Mouse (Mus musculus) heart, postnatal 14 days (tissue): ENCODE measurements around the gene Gm4847. TPM values are rescaled to one million over a fixed set of nuclear protein-coding genes. Genes with fewer than 3 reads are reported as not detected.

ENCODE experiments used
- DNase-seq, 2 experiments: peaks; one replicate each; pipeline ENCODE4 v3.0.0; 2021 to 2022
- intact Hi-C: fragments of 180-260 bp; cut with DNase I; formaldehyde crosslinking; loops from one replicate; pipeline ENCODE4 v1.15.1; 2025
- long read RNA-seq, 2 experiments: library from polyadenylated mRNA; stranded (forward); transcript quantifications; one replicate each; pipeline ENCODE4 v2.0.0; 2021
- microRNA-seq, 2 experiments: library from miRNA; unstranded; fragments of <30 nt; microRNA quantifications; one replicate each; pipeline ENCODE4 v1.2.0; 2021 to 2022
- total RNA-seq, 2 experiments: library from RNA; stranded (reverse); gene quantifications; 2 replicates each; pipeline ENCODE4 v1.2.3; 2021

Gene Gm4847
- not detected for total RNA-seq
- long read RNA-seq, experiment 1, result 0 reads
- long read RNA-seq, experiment 2, result 0 reads

GRCm38 (mm10) chr1:166647593-166647992 lies at the start of gene Gm4847:
Gm4847 (minus strand) TSS chr1:166647693.
- intact Hi-C loops, result no loop called here
- no peak for DNase-seq

DNA sequence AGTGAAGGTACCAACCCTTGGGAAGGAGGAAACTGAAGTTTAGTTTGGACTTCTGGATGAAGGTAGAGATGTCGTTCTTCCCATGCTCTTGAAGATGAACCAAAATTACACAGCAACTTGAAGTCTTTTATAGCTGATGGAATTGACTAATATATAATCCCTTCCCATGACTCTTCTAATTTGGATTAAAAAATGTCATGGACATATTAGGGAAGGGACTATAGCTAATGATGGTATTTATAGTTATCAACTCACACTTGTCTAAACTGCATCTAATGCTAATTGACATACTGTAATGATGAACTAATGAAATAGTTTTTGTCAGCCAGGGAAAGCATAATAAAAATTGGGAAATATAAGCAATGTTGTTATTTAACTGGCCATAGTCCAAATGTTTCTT lies 34.3 kb upstream of the Gm4847 start, which contains the start of gene Fmo9:
Fmo9 (minus strand) TSS at position 101 of the 400 bp plus-strand sequence.
- DNase-seq, result no peak
- intact Hi-C loops, result no loop called here

GRCm38 (mm10) chr1:166669264-166669663 lies 21.8 kb upstream of the Gm4847 start:
- DNase-seq, result no peak
- intact Hi-C loops, result no loop called here

- intact Hi-C loops, result no loop called here
- DNase-seq, result no peak
Observed at GRCm38 (mm10) chr1:166660800-166661199, 13.3 kb upstream of the Gm4847 start.

Small RNA genes within 50 kb of the gene (microRNA-seq; reads per million reads assigned to microRNA genes)
- gene Gm22992, result 0 reads per million in 2 experiments

Other genes starting within 250 kb of the Gm4847 start
- gene Pogk, start 237.8 kb downstream of the Gm4847 start, total RNA-seq, result 10 to 100 TPM; 13.9 to 15.6 TPM
- not detected for gene Gm4846, start 150.1 kb downstream of the Gm4847 start, total RNA-seq
- not detected for gene Fmo9, start 34.2 kb upstream of the Gm4847 start, total RNA-seq